Mouse (Mus musculus) central nervous system, embryonic 14 days (tissue): ENCODE results near the gene Igll1. TPM values are rescaled to one million over a fixed set of nuclear protein-coding genes. Genes with fewer than 3 reads are reported as not detected.

Experiments
- polyA plus RNA-seq: library from polyadenylated mRNA; depleted of rRNA; stranded (reverse); fragments of >200 nt; gene quantifications from 2 replicates; pipeline ENCODE4 v1.2.3, GENCODE M21; 2012; rRNA removed

Gene Igll1
- polyA plus RNA-seq = 0.09 and 0.25 TPM in 2 replicates

GRCm38 (mm10) chr16:16863978-16864377 lies at the start of gene Igll1:
Gene Igll1 (minus strand): TSS chr16:16863985.

GRCm38 (mm10) chr16:16896382-16897055 lies 32.7 kb upstream of the Igll1 start, which contains the start of gene Ppm1f:
Gene Ppm1f (plus strand): TSS chr16:16896469.

GRCm38 (mm10) chr16:16870617-16871331 lies 7.0 kb upstream of the Igll1 start, which contains the start of the genes Top3b and Vpreb1:
Gene Top3b (plus strand): TSS chr16:16870736.
Gene Vpreb1 (minus strand): TSS chr16:16870843.

GRCm38 (mm10) chr16:16828757-16829615 lies 34.8 kb downstream of the Igll1 start, which contains the start of gene Spag6l:
Gene Spag6l (minus strand): TSS chr16:16829456.

Other genes starting within 250 kb of the Igll1 start
- not detected in 2 replicates for gene Olfr19, start 187.6 kb downstream of the Igll1 start, polyA plus RNA-seq
- gene Spag6l, start 34.5 kb downstream of the Igll1 start, polyA plus RNA-seq = 5.4 and 6.1 TPM in 2 replicates
- 99.9 and 108 TPM in 2 replicates for gene Top3b, start 6.8 kb upstream of the Igll1 start, polyA plus RNA-seq
- 3.1 and 3.2 TPM in 2 replicates for gene Vpreb1, start 6.9 kb upstream of the Igll1 start, polyA plus RNA-seq
- gene Ppm1f, start 32.5 kb upstream of the Igll1 start, polyA plus RNA-seq = 26.2 and 27.3 TPM in 2 replicates
- gene Mapk1, start 119.4 kb upstream of the Igll1 start, polyA plus RNA-seq = 145 and 164 TPM in 2 replicates
- 68.7 and 87.2 TPM in 2 replicates for gene Ypel1, start 205.7 kb upstream of the Igll1 start, polyA plus RNA-seq
- gene Ppil2, start 247.3 kb upstream of the Igll1 start, polyA plus RNA-seq = 147 and 154 TPM in 2 replicates